20 mouse cellular contexts compared by ENCODE assay signal in genomic region chr4:59690145-59690544, GRCm38 (mm10).
DNase-seq lines count a peak whose midpoint lies in the region; ATAC-seq and TF ChIP-seq lines count a peak whose summit lies in the region.
"Had no signal": no experiment of that assay in that cellular context is flagged by ENCODE, and none has a peak within 500 bp of the region (broad histone marks: within the 10 kb centered on the region; RNA-seq: fewer than 3 reads in every experiment).

No protein-coding gene starts in this region.

- H3K4me1 ChIP-seq in heart, embryonic 13.5 days = peaks cover 13% of the 10 kb centered on the region; the same call in 1 of the 2 replicates
- H3K4me1 ChIP-seq in hindbrain, embryonic 12.5 days = peaks cover 15% of the 10 kb centered on the region
- H3K4me1 ChIP-seq in midbrain, embryonic 15.5 days = 0 out of 2 replicates have a peak, but pooled peaks cover 3% of the 10 kb centered on the region
- 0 out of 2 replicates have a peak, but pooled peaks cover 5% of the 10 kb centered on the region for H3K4me1 ChIP-seq in embryonic facial prominence, embryonic 10.5 days
- H3K4me1 ChIP-seq: embryonic facial prominence, embryonic 15.5 days; lung, embryonic 15.5 days had no signal

- no peak for ATAC-seq in heart, embryonic 13.5 days (ENCODE audit: extremely low read depth, insufficient number of reproducible peaks, low FRiP score, low TSS enrichment)
- ATAC-seq in hindbrain, embryonic 12.5 days (ENCODE audit: low FRiP score) = peak; percentile 56
- peak; percentile 25; the same call in 1 of the 2 replicates for ATAC-seq in midbrain, embryonic 15.5 days (replicated peaks)
- ATAC-seq: activated CD4-positive, CD25-positive, alpha-beta regulatory T cell, adult 4 months; Patski had no signal

- H3K9ac ChIP-seq in heart, embryonic 13.5 days = no peak overlapping the region
- H3K9ac ChIP-seq in hindbrain, embryonic 12.5 days = no peak overlapping the region
- no peak overlapping the region for H3K9ac ChIP-seq in midbrain, embryonic 15.5 days
- H3K9ac ChIP-seq: embryonic facial prominence, embryonic 15.5 days; lung, embryonic 15.5 days had no signal

- H3K4me2 ChIP-seq in heart, embryonic 13.5 days = peak overlapping the region; percentile 26; the same call in 1 of the 2 replicates
- no peak overlapping the region for H3K4me2 ChIP-seq in hindbrain, embryonic 12.5 days (replicated peaks)
- H3K4me2 ChIP-seq in midbrain, embryonic 15.5 days = no peak overlapping the region
- H3K4me2 ChIP-seq: embryonic facial prominence, embryonic 15.5 days; lung, embryonic 15.5 days had no signal

- no peak overlapping the region for H3K4me3 ChIP-seq in heart, embryonic 13.5 days
- no peak overlapping the region for H3K4me3 ChIP-seq in hindbrain, embryonic 12.5 days
- no peak overlapping the region for H3K4me3 ChIP-seq in midbrain, embryonic 15.5 days
- H3K4me3 ChIP-seq in embryonic facial prominence, embryonic 10.5 days = no peak overlapping the region
- H3K4me3 ChIP-seq: embryonic facial prominence, embryonic 15.5 days; forebrain, embryonic 10.5 days; lung, embryonic 15.5 days had no signal

- H3K27ac ChIP-seq in heart, embryonic 13.5 days (replicated peaks) = no peak overlapping the region
- H3K27ac ChIP-seq in hindbrain, embryonic 12.5 days = no peak overlapping the region
- no peak overlapping the region for H3K27ac ChIP-seq in midbrain, embryonic 15.5 days
- no peak overlapping the region; the same call in 1 of the 2 replicates for H3K27ac ChIP-seq in embryonic facial prominence, embryonic 10.5 days (replicated peaks)
- H3K27ac ChIP-seq: embryonic facial prominence, embryonic 15.5 days; forebrain, embryonic 10.5 days; lung, embryonic 15.5 days; macrophage had no signal

- H3K36me3 ChIP-seq in heart, embryonic 13.5 days = peaks cover 17% of the 10 kb centered on the region
- peaks cover 8% of the 10 kb centered on the region for H3K36me3 ChIP-seq in hindbrain, embryonic 12.5 days
- H3K36me3 ChIP-seq in midbrain, embryonic 15.5 days (replicated peaks) = no peaks in the 10 kb centered on the region; the same call in 1 of the 2 replicates
- peaks cover 17% of the 10 kb centered on the region for H3K36me3 ChIP-seq in embryonic facial prominence, embryonic 10.5 days (replicated peaks)

- H3K27me3 ChIP-seq in heart, embryonic 13.5 days (replicated peaks) = no peaks in the 10 kb centered on the region
- H3K27me3 ChIP-seq in hindbrain, embryonic 12.5 days = no peaks in the 10 kb centered on the region
- H3K27me3 ChIP-seq in midbrain, embryonic 15.5 days (replicated peaks) = no peaks in the 10 kb centered on the region
- no peaks in the 10 kb centered on the region for H3K27me3 ChIP-seq in embryonic facial prominence, embryonic 10.5 days (replicated peaks; ENCODE audit: low read depth, poor library complexity, severe bottlenecking)
- H3K27me3 ChIP-seq: embryonic facial prominence, embryonic 15.5 days; lung, embryonic 15.5 days; Patski had no signal

- TF ChIP-seq POLR2A in brain, embryonic 14.5 days (IDR thresholded peaks at IDR 0.05; ENCODE audit: borderline replicate concordance, extremely low read depth, insufficient read depth, insufficient read length, poor library complexity, severe bottlenecking) = no peak

- H3K9me3 ChIP-seq in heart, embryonic 13.5 days = no peaks in the 10 kb centered on the region
- no peaks in the 10 kb centered on the region for H3K9me3 ChIP-seq in hindbrain, embryonic 12.5 days (replicated peaks)
- H3K9me3 ChIP-seq in midbrain, embryonic 15.5 days = no peaks in the 10 kb centered on the region
- H3K9me3 ChIP-seq in embryonic facial prominence, embryonic 10.5 days = no peaks in the 10 kb centered on the region
- H3K9me3 ChIP-seq: embryonic facial prominence, embryonic 15.5 days; forebrain, embryonic 10.5 days; lung, embryonic 15.5 days had no signal

- intact Hi-C loops in heart, postnatal 36 days (cut with DNase I) = no loop called here
- intact Hi-C loops in gastrocnemius, postnatal 36 days (cut with DNase I) = no loop called here

- no peak for TF ChIP-seq CTCF in brain, embryonic 14.5 days (IDR thresholded peaks at IDR 0.05; ENCODE audit: borderline replicate concordance, extremely low read depth, insufficient read depth, insufficient read length)

- no peak for DNase-seq in heart, postnatal 36 days
- DNase-seq in brain, embryonic 14.5 days (ENCODE audit: low read depth) = peak; percentile 51
- no peak for DNase-seq in gastrocnemius, postnatal 36 days
- no peak for DNase-seq in embryonic facial prominence, embryonic 10.5 days (ENCODE audit: low spot score)
- DNase-seq: adrenal gland, postnatal 14 days; cerebellum, adult 18-20 months; heart, adult 11 months; kidney, adult 2 months; kidney, postnatal 4 days; right cerebral cortex, adult 18-20 months; thymus, adult 2 months had no signal

- WGBS in heart, embryonic 13.5 days = 88% methylated on average over 4 of the region's 4 CpGs
- 50% methylated on average over 4 of the region's 4 CpGs for WGBS in hindbrain, embryonic 12.5 days
- WGBS in midbrain, embryonic 15.5 days = 33% methylated on average over 4 of the region's 4 CpGs
- WGBS in embryonic facial prominence, embryonic 10.5 days = 78% methylated on average over 4 of the region's 4 CpGs
